Mouse (Mus musculus): ENCODE measurements at regions not wholly inside any gene's neighbourhood (a gene's known extent, or its start where the extent isn't known, plus 50 kb on each side); places are given as distances from the start of the nearest gene placed in this dataset.

- TF ChIP-seq FLI1 (IDR thresholded peaks at IDR 0.05; ENCODE audit: low read length) = no peak
- no peak for TF ChIP-seq GATA1 (IDR thresholded peaks at IDR 0.05; ENCODE audit: borderline replicate concordance, low read length)
- H3K9me3 ChIP-seq = peaks cover 29% of the 10 kb centered on the region; the same call in 1 of the 2 replicates
- H3K4me1 ChIP-seq = no peaks in the 10 kb centered on the region
- H3K27me3 ChIP-seq (replicated peaks) = no peaks in the 10 kb centered on the region
- no peak overlapping the region for H3K4me3 ChIP-seq (replicated peaks)
- H3K36me3 ChIP-seq (replicated peaks; ENCODE audit: low read length) = no peaks in the 10 kb centered on the region
Observed at GRCm38 (mm10) chr9:30520116-30520515, 93.2 kb downstream of the Snx19 start.

- Histone ChIP-seq H3K4me3 (replicated peaks) (no peak overlapping the region), H3K9me3 (peaks cover 26% of the 10 kb centered on the region; the same call in 1 of the 2 replicates), H3K4me1 (no peaks in the 10 kb centered on the region), H3K36me3 (replicated peaks; ENCODE audit: low read length) (no peaks in the 10 kb centered on the region), H3K27me3 (replicated peaks) (no peaks in the 10 kb centered on the region)
- TF ChIP-seq GATA1 (IDR thresholded peaks at IDR 0.05; ENCODE audit: borderline replicate concordance, low read length) = no peak
- no peak for TF ChIP-seq FLI1 (IDR thresholded peaks at IDR 0.05; ENCODE audit: low read length)
Observed at GRCm38 (mm10) chr9:30519231-30519630, 92.3 kb downstream of the Snx19 start.

Data from megakaryocyte, embryonic 14.5 days (primary cell).